Mouse (Mus musculus) splenic B cell, adult 2 months (primary cell): ENCODE data around the gene Bhlhe41.
A peak's percentile ranks its signal among the peaks of the same experiment; 100 is the strongest.

Source experiments
- DNase-seq: peaks from one replicate; pipeline ENCODE4 v3.0.0-alpha.2; 2011; ENCODE audit warnings: low read depth, low spot score
- H3K27me3 ChIP-seq: 2 replicates; pipeline ENCODE4 v1.6.1; 2012; ENCODE audit warnings: mild to moderate bottlenecking, low read length, moderate library complexity, mixed read lengths; ENCODE audit not compliant: control insufficient read depth, poor library complexity, insufficient read depth, severe bottlenecking
- H3K36me3 ChIP-seq: 2 replicates; pipeline ENCODE4 v1.6.1; 2012; ENCODE audit warnings: mild to moderate bottlenecking, low read length, moderate library complexity, mixed read lengths; ENCODE audit not compliant: control insufficient read depth, poor library complexity, insufficient read depth, severe bottlenecking

Gene Bhlhe41

GRCm38 (mm10) chr6:145865289-145865885, at the start of gene Bhlhe41:
Gene Bhlhe41 (minus strand): TSS chr6:145865558.
- Histone ChIP-seq H3K27me3 (no peaks in the 10 kb centered on the region), H3K36me3 (no peaks in the 10 kb centered on the region)
- peak; percentile 69 for DNase-seq

- Histone ChIP-seq H3K27me3 (no peaks in the 10 kb centered on the region), H3K36me3 (no peaks in the 10 kb centered on the region)
- DNase-seq: no peak
These were observed 46.9 kb upstream of the Bhlhe41 start for GRCm38 (mm10) chr6:145912232-145912631.

- DNase-seq: peak; percentile 27
- H3K27me3 ChIP-seq: no peaks in the 10 kb centered on the region
- H3K36me3 ChIP-seq: no peaks in the 10 kb centered on the region
These were observed 45.4 kb upstream of the Bhlhe41 start for GRCm38 (mm10) chr6:145910469-145911426.

GRCm38 (mm10) chr6:145909943-145910342, 44.6 kb upstream of the Bhlhe41 start:
- H3K36me3 ChIP-seq: no peaks in the 10 kb centered on the region
- DNase-seq: peak; percentile 46
- H3K27me3 ChIP-seq: no peaks in the 10 kb centered on the region

GRCm38 (mm10) chr6:145906096-145906890, 40.9 kb upstream of the Bhlhe41 start:
- peak; percentile 52 for DNase-seq
- Histone ChIP-seq H3K36me3 (no peaks in the 10 kb centered on the region), H3K27me3 (no peaks in the 10 kb centered on the region)

- no peak for DNase-seq
- Histone ChIP-seq H3K36me3 (no peaks in the 10 kb centered on the region), H3K27me3 (no peaks in the 10 kb centered on the region)
These were observed 39.3 kb upstream of the Bhlhe41 start for GRCm38 (mm10) chr6:145904616-145905015.

- Histone ChIP-seq H3K27me3 (no peaks in the 10 kb centered on the region), H3K36me3 (no peaks in the 10 kb centered on the region)
- no peak for DNase-seq
These were observed 38.8 kb upstream of the Bhlhe41 start for GRCm38 (mm10) chr6:145904169-145904568.

- H3K27me3 ChIP-seq: no peaks in the 10 kb centered on the region
- H3K36me3 ChIP-seq: no peaks in the 10 kb centered on the region
- peak; percentile 38 for DNase-seq
These were observed 29.4 kb upstream of the Bhlhe41 start for GRCm38 (mm10) chr6:145894669-145895342.

GRCm38 (mm10) chr6:145893366-145894021, 28.1 kb upstream of the Bhlhe41 start:
- Histone ChIP-seq H3K36me3 (no peaks in the 10 kb centered on the region), H3K27me3 (no peaks in the 10 kb centered on the region)
- peak; percentile 81 for DNase-seq

- no peaks in the 10 kb centered on the region for H3K27me3 ChIP-seq
- no peak for DNase-seq
- no peaks in the 10 kb centered on the region for H3K36me3 ChIP-seq
These were observed 27.3 kb upstream of the Bhlhe41 start for GRCm38 (mm10) chr6:145892381-145893265.

GRCm38 (mm10) chr6:145891951-145892350, 26.6 kb upstream of the Bhlhe41 start:
- DNase-seq: no peak
- no peaks in the 10 kb centered on the region for H3K36me3 ChIP-seq
- H3K27me3 ChIP-seq: no peaks in the 10 kb centered on the region

- Histone ChIP-seq H3K36me3 (no peaks in the 10 kb centered on the region), H3K27me3 (no peaks in the 10 kb centered on the region)
- peak; percentile 32 for DNase-seq
These were observed 22.4 kb upstream of the Bhlhe41 start for GRCm38 (mm10) chr6:145887719-145888118.

- Histone ChIP-seq H3K27me3 (no peaks in the 10 kb centered on the region), H3K36me3 (no peaks in the 10 kb centered on the region)
- no peak for DNase-seq
These were observed 20.9 kb upstream of the Bhlhe41 start for GRCm38 (mm10) chr6:145886277-145886676.
